Mouse (Mus musculus): ENCODE measurements around the gene Tspan4.

GRCm38 (mm10) chr7:141491151-141491550 is 16.1 kb downstream of the Tspan4 start:
- no peak for TF ChIP-seq POLR2A (IDR thresholded peaks at IDR 0.05; ENCODE audit: insufficient read length, low read depth)
- no peak for TF ChIP-seq POLR2AphosphoS2 (IDR thresholded peaks at IDR 0.05; ENCODE audit: insufficient read length, low read depth)
- TF ChIP-seq MAX (IDR thresholded peaks at IDR 0.05; ENCODE audit: low read depth): no peak

All from myocyte (in vitro differentiated cells).